Mouse (Mus musculus) lung, postnatal 0 days (tissue): ENCODE data around the gene Myo3a. TPM values are rescaled to one million over a fixed set of nuclear protein-coding genes. Genes with fewer than 3 reads are reported as not detected.
A peak's percentile ranks its signal among the peaks of the same experiment; 100 is the strongest.
"Not testable (repeated sequence)": the region's sequence is repeated elsewhere in the genome, so short reads cannot be mapped to it uniquely, and the experiment has no call there.

ENCODE experiments used
- ATAC-seq: fragments of 200-750 bp; cut with Nextera tagmentation; 2 replicates; pipeline ENCODE4 v1.8.0; 2017; ENCODE audit warnings: moderate library complexity
- DNase-seq: peaks from one replicate; pipeline ENCODE4 v3.0.0-alpha.2; 2016; ENCODE audit warnings: low spot score
- H3K27ac ChIP-seq: fragments of 300-500 bp; sonication (generic); 2 replicates; pipeline ENCODE4 v1.5.1; 2014; ENCODE audit warnings: antibody characterized with exemption, mild to moderate bottlenecking, low read length, mixed read lengths
- H3K27me3 ChIP-seq: fragments of 300-500 bp; sonication (generic); replicated peaks from 2 replicates; pipeline ENCODE4 v1.6.1; 2014; ENCODE audit warnings: low read length, mixed read lengths; ENCODE audit not compliant: insufficient read depth
- H3K36me3 ChIP-seq: fragments of 300-500 bp; sonication (generic); 2 replicates; pipeline ENCODE4 v1.6.1; 2014; ENCODE audit warnings: low read length, mixed read lengths; ENCODE audit not compliant: insufficient read depth
- H3K4me1 ChIP-seq: fragments of 300-500 bp; sonication (generic); 2 replicates; pipeline ENCODE4 v1.6.1; 2014; ENCODE audit warnings: antibody characterized with exemption, low read depth, low read length, mixed read lengths; ENCODE audit not compliant: insufficient read depth
- H3K4me2 ChIP-seq: fragments of 300-500 bp; sonication (generic); replicated peaks from 2 replicates; pipeline ENCODE4 v1.6.1; 2014; ENCODE audit warnings: low read depth, mild to moderate bottlenecking, low read length, moderate library complexity, mixed read lengths
- H3K4me3 ChIP-seq: fragments of 300-500 bp; sonication (generic); 2 replicates; pipeline ENCODE4 v1.5.1; 2014; ENCODE audit warnings: low read depth, low read length
- H3K9ac ChIP-seq: fragments of 300-500 bp; sonication (generic); replicated peaks from 2 replicates; pipeline ENCODE4 v1.6.1; 2014; ENCODE audit warnings: low read depth, mild to moderate bottlenecking
- H3K9me3 ChIP-seq: fragments of 300-500 bp; sonication (generic); 2 replicates; pipeline ENCODE4 v1.6.1; 2016; ENCODE audit warnings: low read length, mixed read lengths
- CTCF ChIP-seq: IDR thresholded peaks from 2 replicates; pipeline ENCODE4 v1.5.1; 2016; ENCODE audit warnings: antibody characterized with exemption, mild to moderate bottlenecking
- EP300 ChIP-seq: IDR thresholded peaks from 2 replicates; pipeline ENCODE4 v1.6.1; 2016; ENCODE audit warnings: antibody characterized with exemption, mild to moderate bottlenecking, control low read depth
- WGBS: fragments of 180-500 bp; shearing (Covaris S2); extraction: QIAGEN DNeasy Blood & Tissue Kit; methylation state at CpG from one replicate; pipeline ENCODE4 v1.1.7; 2014; 5-methylcytosine and 5-hydroxymethylcytosine counted together
- polyA plus RNA-seq: library from polyadenylated mRNA; unstranded; fragments of >200 nt; fragmentation: Nextera tagmentation; extraction: Ambion mirVana; gene quantifications from 2 replicates; pipeline ENCODE4 v1.2.1, GENCODE M21; 2015

The Myo3a gene
- polyA plus RNA-seq, 1 experiment from 2014 or later = not detected

GRCm38 (mm10) chr2:22293579-22294446 is 66.5 kb downstream of the Myo3a start:
- WGBS = 60% methylated on average over 11 of the region's 11 CpGs
- no peak for DNase-seq
- H3K9ac ChIP-seq = no peak overlapping the region
- no peak for ATAC-seq
- H3K27me3 ChIP-seq = no peaks in the 10 kb centered on the region
- no peak overlapping the region for H3K4me3 ChIP-seq
- no peaks in the 10 kb centered on the region for H3K4me1 ChIP-seq
- no peak overlapping the region for H3K27ac ChIP-seq
- no peak overlapping the region for H3K4me2 ChIP-seq
- TF ChIP-seq CTCF (no peak), EP300 (no peak)
- H3K36me3 ChIP-seq = no peaks in the 10 kb centered on the region
- H3K9me3 ChIP-seq = no peaks in the 10 kb centered on the region

- TF ChIP-seq CTCF (no peak), EP300 (no peak)
- ATAC-seq (no peak), DNase-seq (no peak)
- Histone ChIP-seq H3K4me2 (no peak overlapping the region), H3K27ac (no peak overlapping the region), H3K36me3 (no peaks in the 10 kb centered on the region), H3K9me3 (no peaks in the 10 kb centered on the region), H3K9ac (no peak overlapping the region), H3K4me1 (no peaks in the 10 kb centered on the region), H3K4me3 (no peak overlapping the region), H3K27me3 (no peaks in the 10 kb centered on the region)
- 54% methylated on average over 2 of the region's 2 CpGs for WGBS
Measured at GRCm38 (mm10) chr2:22294447-22294738, 67.1 kb downstream of the Myo3a start.

GRCm38 (mm10) chr2:22297913-22298312 is 70.6 kb downstream of the Myo3a start:
- H3K27ac ChIP-seq = no peak overlapping the region
- no peaks in the 10 kb centered on the region for H3K27me3 ChIP-seq
- no peak overlapping the region for H3K9ac ChIP-seq
- 36% methylated on average over 1 of the region's 1 CpGs for WGBS
- DNase-seq = peak; percentile 33
- H3K36me3 ChIP-seq = no peaks in the 10 kb centered on the region
- ATAC-seq = no peak
- no peak overlapping the region for H3K4me2 ChIP-seq
- H3K4me3 ChIP-seq = no peak overlapping the region
- H3K4me1 ChIP-seq = no peaks in the 10 kb centered on the region
- no peaks in the 10 kb centered on the region for H3K9me3 ChIP-seq
- TF ChIP-seq EP300 = no peak
- TF ChIP-seq CTCF = no peak

- Histone ChIP-seq H3K4me3 (peak overlapping the region; percentile 22; the same call in 1 of the 2 replicates), H3K9ac (no peak overlapping the region), H3K4me2 (peak overlapping the region; percentile 52), H3K27me3 (no peaks in the 10 kb centered on the region), H3K4me1 (no peaks in the 10 kb centered on the region), H3K9me3 (no peaks in the 10 kb centered on the region), H3K36me3 (no peaks in the 10 kb centered on the region), H3K27ac (no peak overlapping the region)
- no peak for TF ChIP-seq EP300
- TF ChIP-seq CTCF = 0 out of 2 replicates have a peak, but pooled peaks have one; percentile 10
- WGBS = 10% methylated on average over 16 of the region's 32 CpGs
- DNase-seq = peak; percentile 35
- peak; percentile 81 for ATAC-seq
Measured at GRCm38 (mm10) chr2:22338269-22338857, 111.1 kb downstream of the Myo3a start.

GRCm38 (mm10) chr2:22410511-22410910 is 183.2 kb downstream of the Myo3a start:
- H3K36me3 ChIP-seq, H3K4me2 ChIP-seq, H3K9ac ChIP-seq, DNase-seq, H3K27ac ChIP-seq, H3K27me3 ChIP-seq, H3K4me1 ChIP-seq, H3K9me3 ChIP-seq, H3K4me3 ChIP-seq, ATAC-seq: not testable (repeated sequence)
- 85% methylated on average over 11 of the region's 11 CpGs for WGBS

GRCm38 (mm10) chr2:22548421-22548820 is 321.1 kb downstream of the Myo3a start:
- Histone ChIP-seq H3K27ac (no peak overlapping the region), H3K4me2 (no peak overlapping the region), H3K9me3 (no peaks in the 10 kb centered on the region), H3K4me3 (no peak overlapping the region), H3K36me3 (no peaks in the 10 kb centered on the region), H3K4me1 (no peaks in the 10 kb centered on the region), H3K9ac (no peak overlapping the region), H3K27me3 (no peaks in the 10 kb centered on the region)
- ATAC-seq (no peak), DNase-seq (no peak)
- 70% methylated on average over 6 of the region's 6 CpGs for WGBS
- no peak for TF ChIP-seq CTCF
- TF ChIP-seq EP300 = no peak

- WGBS = 79% methylated on average over 13 of the region's 14 CpGs
- H3K36me3 ChIP-seq, DNase-seq, H3K9me3 ChIP-seq, H3K27ac ChIP-seq, H3K4me1 ChIP-seq, H3K9ac ChIP-seq, H3K4me2 ChIP-seq, H3K4me3 ChIP-seq, H3K27me3 ChIP-seq: not testable (repeated sequence)
- ATAC-seq = peak; percentile 71
Measured at GRCm38 (mm10) chr2:22587469-22588169, 360.3 kb downstream of the Myo3a start.

GRCm38 (mm10) chr2:22588170-22588541 is 360.9 kb downstream of the Myo3a start:
- H3K27me3 ChIP-seq, H3K36me3 ChIP-seq, H3K9ac ChIP-seq, DNase-seq, H3K4me2 ChIP-seq, H3K4me3 ChIP-seq, H3K9me3 ChIP-seq, H3K4me1 ChIP-seq, H3K27ac ChIP-seq: not testable (repeated sequence)
- WGBS = 77% methylated on average over 5 of the region's 5 CpGs
- peak; percentile 37 for ATAC-seq
